ENCODE assay signal across 8 mouse cellular contexts in the genomic region with DNA sequence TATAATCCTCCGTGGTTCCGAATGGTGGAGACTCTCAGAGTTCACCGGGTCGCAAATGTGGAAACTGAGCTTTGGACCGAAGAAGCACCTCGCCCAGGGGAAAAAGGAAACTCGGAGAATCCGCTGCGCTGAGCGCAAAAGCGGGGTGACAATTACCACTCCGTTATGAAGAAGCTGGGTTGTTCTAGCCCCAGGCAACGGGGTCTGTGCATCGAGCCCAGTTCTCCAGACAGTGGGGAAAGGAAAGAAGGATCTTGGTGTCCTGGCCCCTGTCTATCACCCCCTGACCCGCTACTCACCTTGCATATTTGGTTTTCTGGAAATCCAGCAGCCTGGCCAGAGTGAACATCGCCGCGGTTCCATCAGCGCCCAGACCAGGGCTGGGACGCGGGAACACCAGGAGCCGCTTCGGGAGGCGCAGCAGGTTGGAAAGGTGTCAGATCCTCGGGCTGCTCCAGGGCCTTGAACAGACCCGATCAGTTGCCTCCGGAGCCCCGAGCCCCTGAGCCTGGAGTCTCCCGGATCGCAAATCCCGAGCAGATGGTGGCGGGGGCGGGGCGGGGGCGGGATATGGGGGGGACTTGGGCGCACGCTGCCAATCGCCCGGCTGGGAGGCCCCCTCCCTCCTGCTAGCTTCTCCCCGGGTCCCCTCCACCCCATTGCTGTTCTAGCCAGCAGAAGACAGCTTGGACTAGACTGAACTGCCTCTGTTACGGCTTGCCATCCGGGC. TPM values are rescaled to one million over a fixed set of nuclear protein-coding genes. Genes with fewer than 3 reads are reported as not detected.
DNase-seq lines count a peak whose midpoint lies in the region; ATAC-seq lines count a peak whose summit lies in the region.

A gene (minus strand): TSS at position 542 of the 730 bp plus-strand sequence.

- H3K4me3 ChIP-seq in heart, embryonic 16.5 days (ENCODE audit: low read length): peak within 1 kb of the TSS; percentile 40
- H3K4me3 ChIP-seq in forebrain, embryonic 12.5 days (replicated peaks): peak within 1 kb of the TSS; percentile 42
- peak within 1 kb of the TSS; percentile 45 for H3K4me3 ChIP-seq in midbrain, embryonic 12.5 days

- WGBS in heart, embryonic 16.5 days: 4% methylated on average over 42 of the region's 42 CpGs
- 2% methylated on average over 42 of the region's 42 CpGs for WGBS in forebrain, embryonic 12.5 days
- 2% methylated on average over 42 of the region's 42 CpGs for WGBS in midbrain, embryonic 12.5 days

- peak within 1 kb of the TSS; percentile 64 for H3K4me2 ChIP-seq in heart, embryonic 16.5 days (ENCODE audit: low read depth, low read length)
- peak within 1 kb of the TSS; percentile 76 for H3K4me2 ChIP-seq in forebrain, embryonic 12.5 days
- H3K4me2 ChIP-seq in midbrain, embryonic 12.5 days (replicated peaks): peak within 1 kb of the TSS; percentile 68

- H3K36me3 ChIP-seq in heart, embryonic 16.5 days (ENCODE audit: control insufficient read depth, insufficient read depth): no peaks in the 10 kb centered on the region
- H3K36me3 ChIP-seq in forebrain, embryonic 12.5 days (replicated peaks): no peaks in the 10 kb centered on the region
- H3K36me3 ChIP-seq in midbrain, embryonic 12.5 days: no peaks in the 10 kb centered on the region

- peaks cover 34% of the 10 kb centered on the region for H3K27me3 ChIP-seq in heart, embryonic 16.5 days (ENCODE audit: control insufficient read depth, insufficient read depth, low read length)
- H3K27me3 ChIP-seq in forebrain, embryonic 12.5 days: peaks cover 17% of the 10 kb centered on the region; the same call in 1 of the 2 replicates
- H3K27me3 ChIP-seq in midbrain, embryonic 12.5 days: peaks cover 33% of the 10 kb centered on the region

- no peak within 1 kb of the TSS for H3K27ac ChIP-seq in heart, embryonic 16.5 days (ENCODE audit: low read length)
- H3K27ac ChIP-seq in forebrain, embryonic 12.5 days: peak within 1 kb of the TSS; percentile 27; the same call in 1 of the 2 replicates
- H3K27ac ChIP-seq in midbrain, embryonic 12.5 days (replicated peaks): peak within 1 kb of the TSS; percentile 35; the same call in 1 of the 2 replicates

- no peaks in the 10 kb centered on the region for H3K9me3 ChIP-seq in heart, embryonic 16.5 days (replicated peaks; ENCODE audit: control insufficient read depth, low read length)
- no peaks in the 10 kb centered on the region for H3K9me3 ChIP-seq in forebrain, embryonic 12.5 days
- no peaks in the 10 kb centered on the region; the same call in 1 of the 2 replicates for H3K9me3 ChIP-seq in midbrain, embryonic 12.5 days

- ATAC-seq in heart, embryonic 16.5 days (replicated peaks; ENCODE audit: extremely low read depth, insufficient read depth, low FRiP score): no peak
- peak; percentile 83 for ATAC-seq in forebrain, embryonic 12.5 days (ENCODE audit: low FRiP score)
- peak; percentile 74 for ATAC-seq in midbrain, embryonic 12.5 days (ENCODE audit: low FRiP score, low read depth)
- no peak for ATAC-seq in erythroid progenitor cell, adult 5-6 weeks (replicated peaks; ENCODE audit: low FRiP score, poor library complexity, severe bottlenecking)

- 0 out of 2 replicates have a peak, but pooled peaks cover 2% of the 10 kb centered on the region for H3K4me1 ChIP-seq in heart, embryonic 16.5 days (ENCODE audit: control insufficient read depth, insufficient read depth, low read length)
- H3K4me1 ChIP-seq in forebrain, embryonic 12.5 days: peaks cover 11% of the 10 kb centered on the region
- peaks cover 12% of the 10 kb centered on the region for H3K4me1 ChIP-seq in midbrain, embryonic 12.5 days

- intact Hi-C loops in heart, postnatal 14 days (cut with DNase I): no loop called here

- no peak for DNase-seq in heart, postnatal 14 days
- DNase-seq in adrenal gland, postnatal 4 days (ENCODE audit: low spot score in 2 of 2): no peak
- peak; percentile 71 to 87 for DNase-seq in layer of hippocampus, postnatal 14 days (ENCODE audit: low spot score in 2 of 2)
- DNase-seq in testis, postnatal 10 days (ENCODE audit: low spot score): peak; percentile 74

- H3K9ac ChIP-seq in heart, embryonic 16.5 days (ENCODE audit: low read length): 0 out of 2 replicates have a peak within 1 kb of the TSS, but pooled peaks have one; percentile 2
- peak within 1 kb of the TSS; percentile 59 for H3K9ac ChIP-seq in forebrain, embryonic 12.5 days
- peak within 1 kb of the TSS; percentile 61 for H3K9ac ChIP-seq in midbrain, embryonic 12.5 days (replicated peaks)

RNA-seq across cellular contexts. Expression of the gene that starts here (rescaled TPM):
- polyA plus RNA-seq in heart, embryonic 16.5 days (2015; fragmentation: Nextera tagmentation; extraction: Ambion mirVana): 0.14 and 0.24 TPM in 2 replicates
- total RNA-seq in heart, postnatal 14 days (2021): under 1 TPM in 1 of 2 experiments, not detected in 1; 0.41 TPM
- total RNA-seq in adrenal gland, postnatal 4 days (2021): 10 to 100 TPM; 23.9 to 26.4 TPM
- polyA plus RNA-seq in forebrain, embryonic 12.5 days (2016; fragmentation: Nextera tagmentation; extraction: Ambion mirVana): 17.7 and 20.0 TPM in 2 replicates
- 100 to 1,000 TPM; 183 to 186 TPM for total RNA-seq in layer of hippocampus, postnatal 14 days (2021)
- polyA plus RNA-seq in midbrain, embryonic 12.5 days (2016; fragmentation: Nextera tagmentation; extraction: Ambion mirVana): 10.4 and 11.4 TPM in 2 replicates
- not detected in 2 replicates for total RNA-seq in erythroid progenitor cell, adult 5-6 weeks (2015; ENCODE audit: low replicate concordance)
- total RNA-seq in erythroid progenitor cell, adult 5-6 weeks (2017; ENCODE audit: low replicate concordance): not detected in 2 replicates

Comparison
In these comparisons a context has a peak if more than half of its experiments do, and no peak if none do; other contexts are left out.
1. RNA of the gene that starts here (total RNA-seq): 183 to 186 TPM in layer of hippocampus, postnatal 14 days and 23.9 to 26.4 TPM in adrenal gland, postnatal 4 days; 0.41 TPM in heart, postnatal 14 days and not detected in erythroid progenitor cell, adult 5-6 weeks; every median in the first group is over 10 times any median in the second.
2. RNA of the gene that starts here (total RNA-seq): 183 to 186 TPM in layer of hippocampus, postnatal 14 days; 23.9 to 26.4 TPM in adrenal gland, postnatal 4 days; every median in the first group is over 4 times any median in the second.
3. ATAC-seq: peak in forebrain, embryonic 12.5 days (single experiment) and midbrain, embryonic 12.5 days (single experiment); none in heart, embryonic 16.5 days (single experiment) and erythroid progenitor cell, adult 5-6 weeks (single experiment).
4. H3K9ac ChIP-seq: peak in every context shown above with its lines; median percentile 61 in midbrain, embryonic 12.5 days; 59 in forebrain, embryonic 12.5 days; 2 in heart, embryonic 16.5 days.
5. DNase-seq: peak in layer of hippocampus, postnatal 14 days (2 of 2) and testis, postnatal 10 days (single experiment); none in heart, postnatal 14 days (0 of 2) and adrenal gland, postnatal 4 days (0 of 2).
6. Peak in every context shown above with its lines, with median percentiles within 50 percentile points of each other: H3K4me2 ChIP-seq and H3K4me3 ChIP-seq.